Mouse (Mus musculus): ENCODE results near the gene Tmem121b. TPM values are rescaled to one million over a fixed set of nuclear protein-coding genes. Genes with fewer than 3 reads are reported as not detected.

Tmem121b gene
- not detected for total RNA-seq (2021)

DNA sequence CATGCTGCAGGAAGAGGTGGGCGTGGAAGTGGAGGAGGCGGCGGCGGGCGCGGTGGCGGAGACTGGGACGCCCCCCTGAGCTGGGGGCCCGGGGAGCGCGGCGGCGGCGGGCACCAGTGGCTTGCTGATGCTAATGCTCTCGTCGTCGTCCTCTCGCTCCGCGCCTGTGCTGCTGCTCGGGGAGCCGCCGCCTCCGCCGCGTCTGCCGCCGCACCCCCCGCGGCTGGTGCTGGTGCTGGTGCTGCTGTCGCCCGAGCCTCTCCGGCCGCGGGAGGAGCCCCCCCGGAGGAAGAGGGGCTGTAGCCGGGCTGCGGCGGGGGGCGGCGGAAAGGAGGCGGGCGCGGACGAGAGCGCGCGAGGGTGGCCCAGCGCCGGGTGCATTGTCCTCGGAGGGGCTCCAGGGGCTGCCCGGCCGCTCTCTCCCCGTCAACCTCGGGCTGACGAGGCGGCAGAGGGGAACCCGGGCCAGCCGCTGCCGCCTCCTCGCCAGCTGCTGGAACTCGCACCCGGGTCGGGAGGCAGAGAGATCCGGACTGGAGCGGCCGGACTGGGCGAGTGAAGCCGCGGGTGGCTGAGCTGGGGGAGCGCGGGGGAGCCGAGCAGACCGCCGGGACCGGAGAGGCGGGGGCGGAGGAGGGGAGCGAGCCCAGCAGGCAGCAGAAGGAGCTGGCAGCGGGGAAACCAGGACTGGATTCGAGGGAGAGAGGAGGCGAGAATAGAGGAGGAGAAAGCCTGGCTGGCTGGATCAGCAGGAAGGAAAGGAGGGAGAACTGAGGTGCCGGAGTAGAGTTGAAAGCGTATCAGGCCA is at the start of gene Tmem121b:
Gene Tmem121b (minus strand): TSS at position 434 of the 808 bp plus-strand sequence.
- no peak for DNase-seq (ENCODE audit: low spot score)
- intact Hi-C loops (cut with DNase I), result no loop called here

DNA sequence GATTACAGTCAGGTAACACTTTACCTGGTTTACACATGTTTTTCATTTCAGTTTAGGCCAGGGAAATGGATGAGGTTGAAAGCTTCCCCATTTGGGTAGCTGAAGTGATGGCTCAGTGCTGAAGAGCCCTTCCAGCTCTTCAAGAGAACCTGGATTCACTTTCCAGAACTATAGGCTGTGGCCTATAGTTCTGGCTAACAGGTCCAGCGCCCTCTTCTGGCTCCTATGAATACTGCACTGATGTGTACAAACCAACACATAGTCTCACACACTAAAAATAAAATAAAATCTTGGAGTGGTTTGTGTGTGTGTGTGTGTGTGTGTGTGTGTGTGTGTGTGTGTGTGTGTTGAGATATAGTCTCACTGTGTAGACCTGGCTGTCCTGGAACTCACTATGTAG is 48.5 kb upstream of the Tmem121b start:
- DNase-seq (ENCODE audit: low spot score), result no peak
- intact Hi-C loops (cut with DNase I), result loop anchor here (5.0 kb wide), 2 partner anchors 35 to 105 kb away; no protein-coding TSS in a partner anchor

DNA sequence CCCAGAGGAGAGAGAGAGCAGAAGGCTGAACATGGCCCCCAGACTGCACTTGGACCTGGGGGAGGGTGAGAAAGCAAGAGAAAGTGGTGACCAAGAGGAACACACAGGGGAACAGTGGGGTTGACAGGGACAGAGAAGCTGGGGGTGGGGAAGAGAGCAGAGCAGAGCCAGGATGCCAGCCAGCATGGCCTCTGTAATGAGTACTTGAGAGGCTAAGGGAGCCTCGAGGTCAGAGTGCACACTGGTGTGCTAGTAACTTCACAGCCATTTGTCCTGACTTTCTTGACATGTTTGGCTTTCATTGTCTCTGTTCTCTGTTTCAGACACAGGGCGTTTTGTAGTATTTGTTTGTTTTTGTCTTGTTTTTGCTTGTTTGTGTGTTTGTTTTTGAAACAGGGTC is 47.8 kb upstream of the Tmem121b start:
- intact Hi-C loops (cut with DNase I), result loop anchor here (2.0 to 5.0 kb wide), 3 partner anchors 36 to 131 kb away; no protein-coding TSS in a partner anchor
- no peak for DNase-seq (ENCODE audit: low spot score)

DNA sequence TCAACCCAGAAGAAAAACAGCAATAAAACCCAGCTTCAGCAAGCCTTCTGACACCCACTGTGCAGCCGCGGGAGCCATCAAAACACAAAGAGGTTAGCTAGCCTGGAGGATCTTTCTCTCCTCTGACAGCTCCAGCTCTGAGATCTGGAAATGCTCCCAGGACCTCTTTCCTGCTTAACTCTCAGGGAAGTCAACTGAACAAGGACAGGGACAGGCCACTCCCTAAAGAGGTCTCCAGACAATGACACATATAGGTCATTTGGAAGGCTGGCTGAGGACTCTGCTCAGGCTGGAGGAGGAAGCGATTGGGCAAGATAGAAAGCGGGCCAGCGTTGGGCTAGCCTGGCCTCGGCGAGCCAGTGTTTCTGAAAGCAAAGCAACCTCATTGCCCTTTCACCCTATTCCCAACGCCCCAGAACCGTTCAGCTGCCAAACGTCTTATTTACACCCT is 46.2 kb upstream of the Tmem121b start:
- intact Hi-C loops (cut with DNase I), result loop anchor here (1.0 to 5.0 kb wide), 5 partner anchors 37 to 196 kb away; no protein-coding TSS in a partner anchor

DNA sequence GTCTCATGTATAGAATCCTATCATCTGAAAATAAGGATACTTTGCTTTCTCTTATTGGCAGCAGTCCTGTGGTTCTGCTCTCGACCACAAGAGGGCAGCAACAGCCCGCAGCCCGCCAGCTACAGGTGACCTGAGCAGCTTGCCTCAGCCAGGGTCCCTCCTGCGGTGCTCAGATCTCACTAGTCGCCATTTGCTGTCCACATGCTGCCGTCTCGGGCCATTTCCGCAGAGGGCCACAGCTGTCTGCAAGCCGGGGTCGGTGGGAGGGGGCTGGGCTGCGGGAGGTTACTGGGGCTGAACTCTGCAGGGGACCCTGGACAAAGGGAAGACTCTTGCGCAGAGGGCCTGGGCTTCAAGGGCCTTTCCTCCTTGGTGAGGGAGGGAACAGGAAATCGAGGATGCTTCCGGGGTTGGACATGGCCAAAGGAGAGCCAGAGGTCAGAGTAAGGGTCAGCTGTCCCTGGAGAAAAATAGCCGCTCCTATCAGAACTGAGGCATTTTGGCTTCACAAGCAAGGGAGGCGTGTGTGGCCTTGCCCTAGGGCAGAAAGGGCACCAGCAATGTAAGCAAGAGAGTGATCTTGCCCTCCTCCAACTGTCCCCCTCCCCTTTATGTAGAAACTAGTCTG is 45.6 kb upstream of the Tmem121b start:
- DNase-seq (ENCODE audit: low spot score), result peak; percentile 49
- intact Hi-C loops (cut with DNase I), result loop anchor here (1.0 kb wide), 2 partner anchors 128 to 197 kb away; no protein-coding TSS in a partner anchor

More for the DNA sequence above, 46.2 kb upstream of the Tmem121b start:
- DNase-seq (ENCODE audit: low spot score), result peak; percentile 60

DNA sequence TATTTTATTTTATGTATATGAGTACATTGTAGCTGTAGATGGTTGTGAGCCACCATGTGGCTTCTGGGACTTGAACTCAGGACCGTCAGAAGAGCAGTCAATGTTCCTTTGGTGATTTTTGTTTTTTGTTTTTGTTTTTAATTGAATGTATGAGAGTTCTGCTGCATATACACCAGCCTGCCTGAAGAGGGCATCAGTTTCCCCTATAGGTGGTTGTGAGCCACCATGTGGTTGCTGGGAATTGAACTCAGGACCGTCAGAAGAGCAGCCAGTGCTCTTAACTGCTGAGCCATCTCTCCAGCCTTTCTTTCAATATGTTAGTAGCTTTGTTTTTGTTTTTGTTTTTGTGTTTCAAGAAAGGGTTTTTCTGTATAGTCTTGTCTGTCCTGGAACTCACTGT is 42.7 kb upstream of the Tmem121b start:
- no peak for DNase-seq (ENCODE audit: low spot score)
- intact Hi-C loops (cut with DNase I), result no loop called here

DNA sequence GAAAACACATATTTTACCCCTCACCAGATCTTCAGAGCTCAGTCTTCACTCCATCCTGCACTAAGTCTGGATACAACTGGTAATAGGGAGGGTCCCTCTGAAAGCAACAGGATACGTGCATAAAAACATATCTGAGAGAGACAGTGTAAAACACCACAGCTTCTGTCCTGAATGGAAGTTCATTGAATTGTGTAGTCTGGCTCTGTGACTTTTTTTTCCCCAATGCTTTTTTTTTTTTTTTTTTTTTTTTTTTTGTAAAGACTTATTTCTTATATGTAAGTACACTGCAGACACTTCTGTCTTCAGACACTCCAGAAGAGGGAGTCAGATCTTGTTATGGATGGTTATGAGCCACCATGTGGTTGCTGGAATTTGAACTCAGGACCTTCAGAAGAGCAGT is 39.0 kb upstream of the Tmem121b start:
- intact Hi-C loops (cut with DNase I), result no loop called here
- DNase-seq (ENCODE audit: low spot score), result no peak

DNA sequence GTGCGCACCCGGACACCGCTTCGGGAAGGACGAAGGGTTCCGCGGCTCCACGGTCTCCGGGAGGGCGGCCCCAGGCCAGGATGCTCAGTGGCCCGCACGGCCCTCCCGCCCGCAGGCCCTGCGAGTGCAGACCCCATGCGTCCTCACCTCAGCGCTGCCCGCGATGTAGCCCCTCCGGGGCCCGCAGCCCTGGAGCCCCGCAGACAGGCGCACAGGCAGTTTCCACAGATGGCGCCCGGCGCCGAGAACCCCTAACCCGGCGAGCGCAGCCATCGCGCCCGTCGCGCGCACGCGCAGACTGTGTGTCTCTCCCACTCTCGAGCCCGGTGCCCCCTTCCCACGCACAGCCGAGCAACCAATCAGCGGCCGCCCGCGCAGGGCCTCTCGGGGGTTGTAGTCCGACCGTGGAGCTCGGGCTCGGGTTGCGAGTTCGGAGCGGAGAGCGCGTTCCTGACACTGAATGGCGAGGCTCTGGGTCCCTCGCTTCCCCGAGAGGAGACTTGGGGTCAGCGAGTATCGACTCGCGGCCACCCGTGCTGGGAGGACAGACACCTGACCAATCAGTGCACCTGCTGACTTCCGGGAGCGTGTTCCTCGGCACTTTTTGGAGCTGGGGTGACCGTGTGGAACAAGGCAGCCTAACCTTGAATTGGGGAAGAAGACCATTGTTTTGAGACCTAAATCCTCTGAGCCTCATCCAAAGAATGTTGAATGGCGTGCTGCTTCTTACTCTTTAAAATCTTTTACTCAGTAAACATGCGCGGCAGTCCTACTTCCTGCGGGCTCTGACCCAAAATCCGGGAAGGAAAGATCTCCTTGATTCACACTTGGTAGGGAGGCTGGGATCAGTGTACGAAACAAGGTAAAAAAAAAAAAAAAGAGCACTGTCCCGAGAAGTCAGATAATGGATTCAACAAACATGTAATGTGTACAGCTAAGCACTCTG is 37.7 kb upstream of the Tmem121b start, which contains the start of gene Hdhd5:
Gene Hdhd5 (minus strand): TSS at position 300 of the 946 bp plus-strand sequence.
- intact Hi-C loops (cut with DNase I), result no loop called here

DNA sequence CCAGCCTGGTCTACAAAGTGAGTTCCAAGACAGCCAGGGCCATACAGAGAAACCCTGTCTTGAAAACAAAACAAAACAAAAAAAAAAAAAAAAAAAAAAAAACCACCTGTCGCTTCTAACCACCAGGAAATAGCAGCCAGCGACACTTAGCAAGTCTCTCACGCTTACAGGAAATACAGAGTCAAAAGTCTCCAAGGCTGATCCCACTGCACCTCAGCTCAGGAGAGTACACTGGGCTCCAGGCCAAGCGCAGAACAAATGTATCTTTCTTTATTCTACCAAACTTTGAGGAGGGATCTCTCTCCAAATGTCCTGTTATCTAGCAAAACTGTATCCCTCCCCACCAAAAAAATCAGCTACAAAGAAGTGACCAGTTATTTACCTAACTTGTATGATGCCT is 35.5 kb upstream of the Tmem121b start:
- DNase-seq (ENCODE audit: low spot score), result no peak
- intact Hi-C loops (cut with DNase I), result no loop called here

More for the DNA sequence above, 37.7 kb upstream of the Tmem121b start, which contains the start of gene Hdhd5:
- peak; percentile 84 for DNase-seq (ENCODE audit: low spot score)

DNA sequence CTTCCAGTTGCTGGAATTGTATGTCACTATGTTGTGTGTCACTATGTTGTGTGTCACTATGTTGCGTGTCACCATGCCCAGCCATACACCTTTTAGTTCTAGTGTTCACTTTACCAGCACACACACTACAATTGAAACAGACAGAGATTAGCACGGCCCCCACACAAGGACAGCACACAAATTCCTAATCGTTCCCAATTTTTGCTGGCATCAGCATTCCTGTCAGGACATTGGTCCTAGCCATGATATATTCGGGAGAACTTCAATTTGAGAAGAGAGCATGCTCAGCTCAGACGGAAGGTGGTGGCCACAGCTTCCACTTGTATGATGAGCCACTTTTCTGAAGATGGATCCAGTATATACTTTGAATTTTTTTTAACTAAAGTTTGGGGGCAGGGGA is 31.2 kb upstream of the Tmem121b start:
- intact Hi-C loops (cut with DNase I), result no loop called here
- no peak for DNase-seq (ENCODE audit: low spot score)

DNA sequence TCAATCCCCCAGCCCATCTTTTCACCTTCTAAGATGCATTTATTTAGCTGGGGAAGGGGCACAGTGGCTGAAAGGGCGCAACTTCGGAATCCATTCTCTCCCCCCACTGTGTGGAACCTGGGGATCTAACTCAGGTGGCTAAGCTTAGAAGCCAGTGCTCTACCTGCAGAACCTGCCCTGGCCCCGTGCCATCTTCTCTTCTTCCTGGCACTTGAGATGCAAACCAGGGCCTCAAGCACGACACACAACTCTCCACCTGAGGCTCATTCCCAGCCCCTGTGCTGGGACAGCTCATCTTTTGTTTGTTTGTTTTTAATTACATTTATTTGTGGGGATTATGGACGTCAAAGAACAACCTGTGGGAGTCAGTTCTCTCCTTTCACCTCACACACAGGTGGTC is 26.0 kb upstream of the Tmem121b start:
- no peak for DNase-seq (ENCODE audit: low spot score)
- intact Hi-C loops (cut with DNase I), result no loop called here

DNA sequence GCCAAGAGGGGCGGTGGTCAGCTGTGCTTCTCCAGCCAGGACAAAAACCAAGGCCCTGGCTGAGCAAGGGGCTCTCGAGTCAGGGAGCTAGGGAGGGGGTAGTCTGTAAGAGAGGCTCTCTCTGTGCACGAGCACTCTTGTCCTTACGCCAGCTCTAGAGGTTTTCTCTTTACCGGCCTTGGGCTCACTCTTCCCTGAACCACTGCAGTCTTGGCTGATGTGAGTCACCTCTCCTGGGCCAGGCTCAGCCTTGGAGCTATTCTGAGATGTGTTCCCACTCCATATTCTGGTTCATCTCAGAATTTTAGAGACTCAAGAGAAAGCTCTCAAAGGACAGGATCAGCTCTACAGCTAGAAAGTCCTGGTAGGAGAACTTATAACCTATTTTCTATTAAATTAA is 23.7 kb upstream of the Tmem121b start:
- no peak for DNase-seq (ENCODE audit: low spot score)
- intact Hi-C loops (cut with DNase I), result no loop called here

DNA sequence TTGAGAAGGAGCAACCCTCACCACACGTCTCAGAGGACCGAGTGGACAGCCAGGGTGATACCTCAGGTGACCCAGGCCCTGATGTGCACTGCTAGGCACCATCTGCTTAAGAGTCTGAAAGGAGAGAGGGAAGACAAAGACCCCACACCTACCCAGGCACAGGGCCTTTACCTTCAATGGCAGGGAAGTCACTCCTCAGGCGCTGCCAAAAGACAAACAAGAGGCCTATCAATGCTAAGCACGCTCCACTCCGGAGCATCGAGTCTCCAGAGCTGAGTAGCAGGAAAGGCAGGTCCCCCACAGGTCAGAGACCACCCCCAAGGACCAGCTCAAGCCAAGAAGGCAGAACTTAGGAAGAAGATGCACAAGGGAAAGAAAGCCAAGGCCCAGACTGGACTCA is 23.3 kb upstream of the Tmem121b start:
- intact Hi-C loops (cut with DNase I), result no loop called here
- DNase-seq (ENCODE audit: low spot score), result no peak

DNA sequence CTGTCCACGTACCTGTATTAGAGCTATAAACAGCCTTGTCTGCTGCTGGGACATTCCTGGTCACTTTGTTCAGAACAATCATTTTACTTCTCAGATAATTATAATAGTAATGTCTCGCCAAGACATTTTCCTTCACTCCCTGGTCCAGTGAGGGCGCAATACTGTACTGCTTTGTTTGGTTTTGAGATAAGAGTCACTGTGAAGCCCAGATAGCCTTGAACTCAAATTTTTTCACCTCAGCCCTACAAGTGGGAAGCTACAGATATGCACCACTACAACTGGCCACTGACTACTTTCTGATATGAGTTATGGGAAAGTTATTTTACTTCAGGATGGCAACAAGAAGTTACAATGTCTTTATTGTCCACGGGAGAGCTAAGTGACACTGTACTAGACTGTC is 22.8 kb upstream of the Tmem121b start:
- intact Hi-C loops (cut with DNase I), result no loop called here

DNA sequence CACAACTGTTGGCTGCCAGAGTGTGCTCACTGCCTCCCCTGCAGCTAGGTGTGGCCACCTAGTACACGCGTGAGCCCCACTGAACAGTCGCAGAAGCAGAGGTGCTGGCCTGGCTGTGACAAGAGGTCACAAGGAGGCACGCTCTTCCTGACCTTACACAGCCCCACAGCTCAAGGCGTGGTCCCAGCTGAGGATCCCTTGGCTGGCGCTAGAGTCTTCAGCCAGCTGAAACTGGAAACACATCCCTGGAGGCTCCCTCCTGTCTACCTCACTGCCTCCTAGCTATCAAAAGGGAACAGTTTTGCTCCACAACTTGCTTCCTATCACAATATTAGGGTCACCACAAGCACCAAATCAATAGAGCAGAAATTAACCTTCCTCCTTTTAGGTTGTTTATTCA is 17.6 kb upstream of the Tmem121b start:
- no peak for DNase-seq (ENCODE audit: low spot score)
- intact Hi-C loops (cut with DNase I), result no loop called here

More for the DNA sequence above, 22.8 kb upstream of the Tmem121b start:
- no peak for DNase-seq (ENCODE audit: low spot score)

DNA sequence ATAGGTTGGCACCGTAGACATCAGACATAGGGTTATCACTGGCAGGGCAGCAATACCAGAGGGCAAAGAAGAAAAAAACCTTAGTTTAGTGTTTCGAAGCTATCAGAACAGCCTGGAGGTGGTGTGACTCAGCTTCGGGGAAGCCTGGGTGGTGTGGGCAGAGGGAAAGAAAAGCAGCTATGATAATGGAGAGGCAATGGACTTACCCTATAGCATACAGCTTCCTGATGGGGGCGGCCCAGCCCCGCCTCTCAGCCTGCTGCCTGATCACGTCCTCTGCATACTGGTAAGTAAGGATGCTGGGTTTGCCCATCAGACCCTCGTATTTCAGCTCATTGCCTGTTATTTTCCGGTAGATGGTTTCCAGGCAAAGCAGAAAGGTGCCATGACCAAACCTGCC is 16.8 kb upstream of the Tmem121b start:
- no peak for DNase-seq (ENCODE audit: low spot score)
- intact Hi-C loops (cut with DNase I), result no loop called here

DNA sequence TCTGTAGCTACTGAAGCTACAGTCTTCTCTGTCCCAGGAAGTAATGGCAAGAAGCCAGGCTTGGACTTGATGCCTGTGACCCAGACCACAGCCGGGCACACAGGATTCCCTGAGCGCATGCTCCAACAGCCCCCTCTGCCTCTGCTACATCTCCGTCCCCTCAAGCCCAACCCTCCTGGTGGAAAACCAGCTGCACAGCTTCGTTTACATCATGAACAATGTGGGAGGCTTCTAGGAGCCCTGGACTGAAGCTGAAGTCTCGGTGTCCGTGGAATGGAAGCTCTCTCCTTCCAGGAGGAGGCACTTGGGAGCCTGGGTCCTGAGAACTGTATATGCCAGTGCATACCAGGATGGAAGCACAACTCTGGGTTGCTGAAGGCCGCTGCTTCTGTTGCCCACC is 16.4 kb upstream of the Tmem121b start:
- intact Hi-C loops (cut with DNase I), result no loop called here
- DNase-seq (ENCODE audit: low spot score), result no peak

DNA sequence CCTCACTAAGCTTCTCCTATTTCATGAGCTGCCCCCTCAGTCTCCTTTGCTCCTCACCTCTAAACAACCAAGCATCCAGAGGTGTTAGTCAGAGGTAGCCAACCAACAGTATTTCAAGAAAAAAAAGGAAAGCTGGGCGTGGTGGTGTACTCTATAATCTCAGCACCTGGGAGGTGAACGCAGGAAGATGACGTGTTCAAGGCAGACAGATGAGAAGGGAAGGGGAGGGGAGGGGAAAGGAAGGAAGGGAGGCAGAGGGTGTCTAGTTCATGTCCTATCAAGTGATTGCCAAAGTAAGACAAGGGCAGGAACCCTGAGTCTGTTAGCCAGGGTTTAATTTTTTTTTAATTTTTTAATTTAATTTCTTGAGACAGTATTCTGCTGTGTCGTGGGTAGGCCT is 15.0 kb upstream of the Tmem121b start:
- no peak for DNase-seq (ENCODE audit: low spot score)

DNA sequence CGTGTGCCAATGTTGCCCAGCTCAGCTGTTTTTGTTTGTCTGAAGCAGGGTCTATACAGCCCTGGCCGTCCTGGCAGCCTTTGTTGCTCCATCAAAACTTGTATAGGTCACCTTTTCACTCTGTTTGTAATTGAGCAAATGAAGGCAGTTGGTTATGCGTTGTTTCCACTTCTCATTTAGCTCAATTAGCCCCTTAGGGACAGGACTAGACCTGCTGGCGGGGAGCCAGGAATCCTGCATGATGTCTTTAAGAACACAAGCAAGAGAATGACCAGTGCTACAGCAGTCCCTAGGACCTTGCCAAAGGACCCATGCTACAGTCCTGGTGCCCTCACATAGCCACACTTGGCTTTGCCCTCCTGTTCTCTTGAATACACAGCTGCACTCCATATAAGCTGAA is 11.9 kb upstream of the Tmem121b start:
- no peak for DNase-seq (ENCODE audit: low spot score)
- intact Hi-C loops (cut with DNase I), result no loop called here

More for the DNA sequence above, 15.0 kb upstream of the Tmem121b start:
- intact Hi-C loops (cut with DNase I), result no loop called here

DNA sequence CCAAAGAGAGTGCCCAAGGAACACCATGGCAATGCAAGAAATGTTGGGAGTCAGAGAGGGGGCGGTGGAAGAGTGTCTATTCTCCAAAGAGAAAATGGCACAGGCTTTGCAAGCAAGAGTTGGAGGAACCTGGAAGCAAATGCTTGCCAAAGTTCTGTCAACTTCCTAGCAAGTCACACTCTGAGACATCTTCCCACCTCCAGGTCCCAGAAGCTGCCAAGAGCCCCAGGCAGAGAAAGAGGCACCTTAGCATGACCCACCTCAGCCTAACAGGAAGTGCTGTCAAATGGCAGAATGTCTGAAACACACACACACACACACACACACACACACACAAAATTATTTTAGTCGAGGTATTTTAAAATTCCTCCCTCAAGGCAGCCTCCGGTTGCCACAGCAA is 10.4 kb upstream of the Tmem121b start:
- DNase-seq (ENCODE audit: low spot score), result no peak
- intact Hi-C loops (cut with DNase I), result no loop called here

Data from heart, postnatal 25 days (tissue).